Mouse (Mus musculus) T-helper 2 cell (primary cell): ENCODE data around the gene Garnl3.

Experiments
- in situ Hi-C: fragments of 300-600 bp; cut with MboI, MseI; formaldehyde crosslinking; loops from one replicate; pipeline ENCODE4 v1.15.1; 2025; ENCODE audit warnings: high pct_unique_total_duplicates

The Garnl3 gene

DNA sequence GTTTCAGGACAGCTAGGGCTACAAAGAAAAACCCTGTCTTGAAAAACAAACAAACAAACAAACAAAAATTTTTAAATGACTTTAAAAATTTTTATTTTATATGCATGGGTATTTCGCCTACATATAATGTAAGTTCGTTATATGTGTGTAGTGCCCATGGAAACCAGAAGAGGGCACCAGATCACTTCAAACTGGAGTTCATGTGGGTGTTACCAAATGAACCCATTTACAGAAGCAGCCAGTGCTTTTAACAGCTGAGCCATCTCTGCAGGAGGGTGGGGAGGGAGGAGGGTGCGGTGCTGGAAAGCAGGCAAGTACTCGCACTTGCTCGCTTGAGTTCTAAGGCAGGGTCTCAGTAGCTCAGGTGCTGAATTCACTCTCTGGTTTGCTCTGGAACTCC is 192.0 kb downstream of the Garnl3 start:
- in situ Hi-C loops, result no loop called here

DNA sequence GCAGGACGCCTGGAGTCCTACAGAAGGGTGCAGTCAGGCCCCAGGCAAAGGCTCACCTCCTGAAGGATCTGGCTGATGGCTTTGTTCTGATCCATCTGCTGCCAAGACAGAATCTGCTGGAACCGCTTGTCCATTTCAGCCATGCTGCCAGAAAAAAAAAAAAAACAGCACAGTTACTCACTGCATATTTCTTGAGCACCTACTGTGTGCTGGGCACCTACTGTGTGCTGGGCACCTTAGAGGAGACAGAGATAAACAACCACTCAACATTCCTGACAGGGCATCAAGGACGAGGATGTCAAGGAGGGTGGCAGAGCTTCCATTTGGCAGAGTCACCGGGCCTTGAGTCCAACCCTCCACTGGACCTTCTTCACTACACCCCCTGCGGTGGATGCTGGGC is 192.7 kb downstream of the Garnl3 start:
- in situ Hi-C loops, result no loop called here
